In the genomic region with DNA sequence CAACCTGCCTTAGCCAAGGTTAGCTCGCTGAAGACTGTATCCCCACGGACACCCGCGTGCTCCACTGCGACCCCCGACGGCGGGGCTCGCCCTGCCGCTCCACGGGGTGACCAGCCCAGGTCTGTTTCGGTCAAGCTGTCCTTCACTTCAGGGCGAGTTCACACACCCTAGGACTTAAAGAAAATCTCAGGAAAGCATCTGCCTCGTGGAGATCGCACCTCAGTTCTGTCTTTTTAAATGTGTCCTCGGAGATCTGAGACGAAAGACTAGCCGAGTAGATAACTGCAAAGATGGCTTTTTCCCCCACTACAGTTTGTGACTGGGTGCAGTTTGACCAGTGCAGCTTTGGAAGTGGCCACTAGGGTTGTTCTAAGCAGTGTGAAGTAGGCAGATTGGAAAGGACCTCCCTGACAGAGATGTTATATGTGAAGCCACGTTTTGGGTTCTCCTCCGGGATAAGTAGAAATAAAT, we compare ENCODE assay signal across 8 mouse cellular contexts. TPM values are rescaled to one million over a fixed set of nuclear protein-coding genes. Genes with fewer than 3 reads are reported as not detected.
A peak's percentile ranks its signal among the peaks of the same experiment; 100 is the strongest.
DNase-seq lines count a peak whose midpoint lies in the region; ATAC-seq lines count a peak whose summit lies in the region.

No protein-coding gene starts in this region.

- no peak; the same call in 1 of the 2 replicates for ATAC-seq in embryonic facial prominence, embryonic 15.5 days (ENCODE audit: insufficient number of reproducible peaks, low FRiP score, low TSS enrichment, low read depth)
- ATAC-seq in limb, embryonic 12.5 days (ENCODE audit: insufficient number of reproducible peaks, insufficient read depth, low FRiP score, low TSS enrichment, low read depth), result peak; percentile 38; the same call in 1 of the 2 replicates
- peak; percentile 58 for ATAC-seq in midbrain, embryonic 13.5 days

- H3K27ac ChIP-seq in embryonic facial prominence, embryonic 15.5 days (replicated peaks), result no peak overlapping the region
- no peak overlapping the region for H3K27ac ChIP-seq in limb, embryonic 12.5 days
- peak overlapping the region; percentile 80; the same call in 1 of the 2 replicates for H3K27ac ChIP-seq in midbrain, embryonic 13.5 days

- peak overlapping the region; percentile 73 for H3K4me2 ChIP-seq in embryonic facial prominence, embryonic 15.5 days (replicated peaks)
- H3K4me2 ChIP-seq in limb, embryonic 12.5 days, result peak overlapping the region; percentile 78
- peak overlapping the region; percentile 67 for H3K4me2 ChIP-seq in midbrain, embryonic 13.5 days (replicated peaks)

- DNase-seq in 416B (ENCODE audit: low read depth), result peak; percentile 13
- peak; percentile 56 for DNase-seq in adrenal gland, postnatal 10 days
- peak; percentile 50 to 51 for DNase-seq in heart, adult 9 months (ENCODE audit: low spot score in 2 of 2)
- DNase-seq in kidney, adult 8-10 months, result peak; percentile 63 to 74
- DNase-seq in skeletal muscle tissue, adult 2 months (ENCODE audit: low read depth, low spot score), result peak; percentile 42

- WGBS in embryonic facial prominence, embryonic 15.5 days, result 4% methylated on average over 20 of the region's 20 CpGs
- 3% methylated on average over 20 of the region's 20 CpGs for WGBS in limb, embryonic 12.5 days
- WGBS in midbrain, embryonic 13.5 days, result 2% methylated on average over 20 of the region's 20 CpGs

- H3K36me3 ChIP-seq in embryonic facial prominence, embryonic 15.5 days, result no peaks in the 10 kb centered on the region
- no peaks in the 10 kb centered on the region for H3K36me3 ChIP-seq in limb, embryonic 12.5 days
- H3K36me3 ChIP-seq in midbrain, embryonic 13.5 days, result no peaks in the 10 kb centered on the region

- peak overlapping the region; percentile 50 for H3K9ac ChIP-seq in embryonic facial prominence, embryonic 15.5 days
- H3K9ac ChIP-seq in limb, embryonic 12.5 days (replicated peaks), result peak overlapping the region; percentile 63
- H3K9ac ChIP-seq in midbrain, embryonic 13.5 days (replicated peaks), result peak overlapping the region; percentile 75

- no peaks in the 10 kb centered on the region for H3K4me1 ChIP-seq in embryonic facial prominence, embryonic 15.5 days
- peaks cover 9% of the 10 kb centered on the region for H3K4me1 ChIP-seq in limb, embryonic 12.5 days (replicated peaks)
- peaks cover 12% of the 10 kb centered on the region for H3K4me1 ChIP-seq in midbrain, embryonic 13.5 days (replicated peaks)

- H3K4me3 ChIP-seq in embryonic facial prominence, embryonic 15.5 days (replicated peaks), result peak overlapping the region; percentile 76
- peak overlapping the region; percentile 71 for H3K4me3 ChIP-seq in limb, embryonic 12.5 days (replicated peaks)
- H3K4me3 ChIP-seq in midbrain, embryonic 13.5 days (replicated peaks), result peak overlapping the region; percentile 70

- no peaks in the 10 kb centered on the region for H3K27me3 ChIP-seq in embryonic facial prominence, embryonic 15.5 days
- H3K27me3 ChIP-seq in limb, embryonic 12.5 days, result no peaks in the 10 kb centered on the region
- H3K27me3 ChIP-seq in midbrain, embryonic 13.5 days, result no peaks in the 10 kb centered on the region

- H3K9me3 ChIP-seq in embryonic facial prominence, embryonic 15.5 days (replicated peaks), result no peaks in the 10 kb centered on the region
- no peaks in the 10 kb centered on the region for H3K9me3 ChIP-seq in limb, embryonic 12.5 days
- H3K9me3 ChIP-seq in midbrain, embryonic 13.5 days, result no peaks in the 10 kb centered on the region

RNA-seq across cellular contexts. Expression of a gene that starts 0.6 kb away (rescaled TPM):
- 10 to 100 TPM in 1 of 2 experiments, 1 to 10 TPM in 1; 8.7 to 10.8 TPM for total RNA-seq in adrenal gland, postnatal 10 days (2021)
- 2.8 TPM in 2 replicates for polyA plus RNA-seq in embryonic facial prominence, embryonic 15.5 days (2015; fragmentation: Nextera tagmentation; extraction: Ambion mirVana)
- 1.1 and 1.5 TPM in 2 replicates for polyA plus RNA-seq in limb, embryonic 12.5 days (2016; fragmentation: Nextera tagmentation; extraction: Ambion mirVana)
- 3.1 and 4.3 TPM in 2 replicates for polyA plus RNA-seq in midbrain, embryonic 13.5 days (2015; fragmentation: Nextera tagmentation; extraction: Ambion mirVana)

RNA-seq across cellular contexts. Expression of a gene that starts 0.7 kb away (rescaled TPM):
- 1 to 10 TPM; 2.0 to 3.0 TPM for total RNA-seq in adrenal gland, postnatal 10 days (2021)
- polyA plus RNA-seq in embryonic facial prominence, embryonic 15.5 days (2015; fragmentation: Nextera tagmentation; extraction: Ambion mirVana), result 3.9 and 5.4 TPM in 2 replicates
- polyA plus RNA-seq in limb, embryonic 12.5 days (2016; fragmentation: Nextera tagmentation; extraction: Ambion mirVana), result 1.2 and 1.6 TPM in 2 replicates
- polyA plus RNA-seq in midbrain, embryonic 13.5 days (2015; fragmentation: Nextera tagmentation; extraction: Ambion mirVana), result 8.9 and 9.0 TPM in 2 replicates

Comparison
In these comparisons a context has a peak if more than half of its experiments do, and no peak if none do; other contexts are left out.
1. DNase-seq: peak in every context shown above with its lines; median percentile 68 in kidney, adult 8-10 months; 56 in adrenal gland, postnatal 10 days; 50 in heart, adult 9 months; 42 in skeletal muscle tissue, adult 2 months; 13 in 416B.